ENCODE assay signal across 18 mouse cellular contexts in the genomic region with DNA sequence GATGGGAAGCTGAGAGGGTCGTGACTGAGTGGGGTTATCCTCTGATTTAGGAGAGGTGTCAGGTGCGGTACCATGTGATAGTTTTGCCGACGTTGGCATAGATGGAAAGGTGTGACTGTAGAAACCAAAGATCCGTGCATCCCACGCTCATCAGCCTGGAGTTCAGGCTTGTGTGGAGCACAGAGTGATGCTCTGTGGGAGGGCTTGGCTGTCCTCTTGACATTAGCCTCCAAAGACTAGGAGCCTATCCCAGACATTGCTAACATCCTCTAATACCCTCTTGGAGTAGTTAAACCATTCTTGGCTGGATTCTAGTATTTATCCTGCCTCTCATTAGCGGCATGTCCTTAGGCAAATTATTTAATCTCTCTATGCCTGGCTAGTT. TPM values are rescaled to one million over a fixed set of nuclear protein-coding genes. Genes with fewer than 3 reads are reported as not detected.
A peak's percentile ranks its signal among the peaks of the same experiment; 100 is the strongest.
DNase-seq lines count a peak whose midpoint lies in the region; ATAC-seq and TF ChIP-seq lines count a peak whose summit lies in the region.
"Had no signal": no experiment of that assay in that cellular context is flagged by ENCODE, and none has a peak within 500 bp of the region (broad histone marks: within the 10 kb centered on the region; RNA-seq: fewer than 3 reads in every experiment).

No protein-coding gene starts in this region.

- H3K36me3 ChIP-seq in midbrain, postnatal 0 days (ENCODE audit: insufficient read depth, low read length) = no peaks in the 10 kb centered on the region
- H3K36me3 ChIP-seq in midbrain, embryonic 13.5 days = no peaks in the 10 kb centered on the region
- no peaks in the 10 kb centered on the region for H3K36me3 ChIP-seq in liver, postnatal 0 days (replicated peaks; ENCODE audit: insufficient read depth, low read length)
- H3K36me3 ChIP-seq: embryonic facial prominence, embryonic 15.5 days; G1E had no signal

- intact Hi-C loops in gastrocnemius, adult 2 months (cut with DNase I) = no loop called here

- H3K4me1 ChIP-seq in midbrain, postnatal 0 days (ENCODE audit: insufficient read depth, low read length) = peaks cover 9% of the 10 kb centered on the region; the same call in 1 of the 2 replicates
- peaks cover 44% of the 10 kb centered on the region for H3K4me1 ChIP-seq in midbrain, embryonic 13.5 days (replicated peaks)
- H3K4me1 ChIP-seq in liver, postnatal 0 days (ENCODE audit: insufficient read depth) = no peaks in the 10 kb centered on the region

- no peaks in the 10 kb centered on the region for H3K9me3 ChIP-seq in midbrain, postnatal 0 days (ENCODE audit: low read length)
- H3K9me3 ChIP-seq in midbrain, embryonic 13.5 days = no peaks in the 10 kb centered on the region
- H3K9me3 ChIP-seq in liver, postnatal 0 days (ENCODE audit: low read length) = no peaks in the 10 kb centered on the region
- H3K9me3 ChIP-seq: embryonic facial prominence, embryonic 15.5 days; G1E had no signal

- DNase-seq in cerebellum, adult 8-10 months = no peak
- DNase-seq in gastrocnemius, adult 2 months = no peak
- no peak for DNase-seq in gastrocnemius, adult 8-10 months (ENCODE audit: low spot score in 2 of 2)
- peak; percentile 72 for DNase-seq in midbrain, postnatal 0 days (ENCODE audit: low spot score)
- DNase-seq in liver, postnatal 0 days = no peak
- no peak for DNase-seq in layer of hippocampus, adult 18-20 months (ENCODE audit: low spot score in 2 of 2)
- DNase-seq: adrenal gland, postnatal 36 days; kidney, adult 8-10 months; kidney, postnatal 36 days; lung, adult 2 months; lung, postnatal 36 days; right cerebral cortex, adult 18-20 months; spleen, adult 18-20 months had no signal

- H3K4me3 ChIP-seq in gastrocnemius, adult 2 months = peak overlapping the region; percentile 9; the same call in 1 of the 2 replicates
- no peak overlapping the region for H3K4me3 ChIP-seq in midbrain, postnatal 0 days (ENCODE audit: low read depth, low read length)
- no peak overlapping the region for H3K4me3 ChIP-seq in midbrain, embryonic 13.5 days (replicated peaks)
- no peak overlapping the region for H3K4me3 ChIP-seq in liver, postnatal 0 days (ENCODE audit: low read depth, low read length)
- H3K4me3 ChIP-seq: embryonic facial prominence, embryonic 15.5 days had no signal

- H3K27me3 ChIP-seq in midbrain, postnatal 0 days (ENCODE audit: insufficient read depth, low read length) = no peaks in the 10 kb centered on the region
- H3K27me3 ChIP-seq in midbrain, embryonic 13.5 days = no peaks in the 10 kb centered on the region
- H3K27me3 ChIP-seq in liver, postnatal 0 days (ENCODE audit: insufficient read depth, low read length) = no peaks in the 10 kb centered on the region
- H3K27me3 ChIP-seq: embryonic facial prominence, embryonic 15.5 days had no signal

- ATAC-seq in cerebellum, adult (ENCODE audit: insufficient number of reproducible peaks, low FRiP score, low TSS enrichment) = peak; percentile 84
- ATAC-seq in midbrain, postnatal 0 days (ENCODE audit: low FRiP score) = no peak
- no peak; the same call in 1 of the 2 replicates for ATAC-seq in midbrain, embryonic 13.5 days
- no peak for ATAC-seq in liver, postnatal 0 days
- ATAC-seq: CD4-positive, CD25-positive, alpha-beta regulatory T cell, adult 4 months had no signal

- H3K27ac ChIP-seq in gastrocnemius, adult 2 months = no peak overlapping the region
- no peak overlapping the region for H3K27ac ChIP-seq in midbrain, postnatal 0 days (ENCODE audit: low read depth, low read length)
- H3K27ac ChIP-seq in midbrain, embryonic 13.5 days = no peak overlapping the region
- no peak overlapping the region for H3K27ac ChIP-seq in liver, postnatal 0 days (ENCODE audit: low read depth)
- H3K27ac ChIP-seq: embryonic facial prominence, embryonic 15.5 days had no signal

- TF ChIP-seq CTCF in gastrocnemius, adult 2 months (IDR thresholded peaks at IDR 0.05) = no peak
- TF ChIP-seq CTCF in midbrain, postnatal 0 days (IDR thresholded peaks at IDR 0.05) = no peak
- no peak for TF ChIP-seq CTCF in liver, postnatal 0 days (IDR thresholded peaks at IDR 0.05; ENCODE audit: low read depth)

- no peak overlapping the region for H3K9ac ChIP-seq in midbrain, postnatal 0 days (replicated peaks; ENCODE audit: low read length, poor library complexity, severe bottlenecking)
- no peak overlapping the region for H3K9ac ChIP-seq in midbrain, embryonic 13.5 days (replicated peaks)
- H3K9ac ChIP-seq in liver, postnatal 0 days (replicated peaks) = no peak overlapping the region
- H3K9ac ChIP-seq: embryonic facial prominence, embryonic 15.5 days had no signal

- no peak overlapping the region for H3K4me2 ChIP-seq in midbrain, postnatal 0 days (ENCODE audit: low read depth, low read length, poor library complexity, severe bottlenecking)
- no peak overlapping the region for H3K4me2 ChIP-seq in midbrain, embryonic 13.5 days (replicated peaks)
- H3K4me2 ChIP-seq in liver, postnatal 0 days (ENCODE audit: low read depth, low read length) = no peak overlapping the region
- H3K4me2 ChIP-seq: embryonic facial prominence, embryonic 15.5 days had no signal

- TF ChIP-seq EP300 in liver, postnatal 0 days (IDR thresholded peaks at IDR 0.05; ENCODE audit: low read depth) = no peak

- 84% methylated on average over 7 of the region's 7 CpGs for WGBS in midbrain, postnatal 0 days
- WGBS in midbrain, embryonic 13.5 days = 88% methylated on average over 7 of the region's 7 CpGs
- WGBS in liver, postnatal 0 days (ENCODE audit: insufficient replicate concordance) = 89% methylated on average over 7 of the region's 7 CpGs

RNA-seq across cellular contexts. Expression of gene Tspan5, which starts 42.6 kb away (rescaled TPM):
- total RNA-seq in gastrocnemius, adult 2 months (2021) = 1 to 10 TPM; 4.0 to 4.4 TPM
- total RNA-seq in gastrocnemius, adult 8-10 months (2022) = 1 to 10 TPM; 1.1 to 2.0 (median 1.7) TPM
- total RNA-seq in midbrain, postnatal 0 days (2014; rRNA removed) = 156 and 165 TPM in 2 replicates
- 97.8 and 99.4 TPM in 2 replicates for polyA plus RNA-seq in midbrain, postnatal 0 days (2015; fragmentation: Nextera tagmentation; extraction: Ambion mirVana)
- polyA plus RNA-seq in midbrain, embryonic 13.5 days (2015; fragmentation: Nextera tagmentation; extraction: Ambion mirVana) = 75.5 and 79.1 TPM in 2 replicates
- polyA plus RNA-seq in liver, postnatal 0 days (2015; fragmentation: Nextera tagmentation; extraction: Ambion mirVana) = 1.6 and 1.7 TPM in 2 replicates
- total RNA-seq in layer of hippocampus, adult 18-20 months (2021) = 100 to 1,000 TPM; 197 to 205 TPM
- polyA plus RNA-seq: G1E had no signal

Comparison
In these comparisons a context has a peak if more than half of its experiments do, and no peak if none do; other contexts are left out.
1. RNA of gene Tspan5, which starts 42.6 kb away (total RNA-seq): 197 to 205 TPM in layer of hippocampus, adult 18-20 months and 156 to 165 TPM in midbrain, postnatal 0 days; 4.0 to 4.4 TPM in gastrocnemius, adult 2 months and 1.1 to 2.0 TPM in gastrocnemius, adult 8-10 months; every median in the first group is over 10 times any median in the second.